Mouse (Mus musculus) liver, embryonic 12.5 days (tissue): ENCODE results near the gene Olfr876. TPM values are rescaled to one million over a fixed set of nuclear protein-coding genes. Genes with fewer than 3 reads are reported as not detected.

Experiments used
- ATAC-seq: fragments of 200-750 bp; cut with Nextera tagmentation; 2 replicates; pipeline ENCODE4 v1.8.0; 2017; ENCODE audit warnings: moderate number of reproducible peaks, mild to moderate bottlenecking, moderate library complexity
- H3K27ac ChIP-seq: fragments of 300-500 bp; sonication (generic); 2 replicates; pipeline ENCODE4 v1.5.1; 2016; ENCODE audit warnings: mild to moderate bottlenecking
- H3K27me3 ChIP-seq: fragments of 300-500 bp; sonication (generic); replicated peaks from 2 replicates; pipeline ENCODE4 v1.6.1; 2016; ENCODE audit warnings: mild to moderate bottlenecking, moderate library complexity
- H3K36me3 ChIP-seq: fragments of 300-500 bp; sonication (generic); 2 replicates; pipeline ENCODE4 v1.6.1; 2016; ENCODE audit warnings: mild to moderate bottlenecking, moderate library complexity
- H3K4me1 ChIP-seq: fragments of 300-500 bp; sonication (generic); 2 replicates; pipeline ENCODE4 v1.6.1; 2016
- H3K4me2 ChIP-seq: fragments of 300-500 bp; sonication (generic); 2 replicates; pipeline ENCODE4 v1.6.1; 2016; ENCODE audit warnings: mild to moderate bottlenecking, moderate library complexity
- H3K4me3 ChIP-seq: fragments of 300-500 bp; sonication (generic); 2 replicates; pipeline ENCODE4 v1.5.1; 2016; ENCODE audit warnings: mild to moderate bottlenecking, moderate library complexity
- H3K9ac ChIP-seq: fragments of 300-500 bp; sonication (generic); 2 replicates; pipeline ENCODE4 v1.6.1; 2016; ENCODE audit warnings: mild to moderate bottlenecking, moderate library complexity
- H3K9me3 ChIP-seq: fragments of 300-500 bp; sonication (generic); replicated peaks from 2 replicates; pipeline ENCODE4 v1.6.1; 2016; ENCODE audit warnings: mild to moderate bottlenecking, moderate library complexity
- WGBS: fragments of 180-500 bp; shearing (Covaris S2); methylation state at CpG from one replicate; pipeline ENCODE4 v1.1.7; 2016; ENCODE audit not compliant: insufficient replicate concordance; 5-methylcytosine and 5-hydroxymethylcytosine counted together
- polyA plus RNA-seq: library from polyadenylated mRNA; unstranded; fragments of >200 nt; fragmentation: Nextera tagmentation; extraction: Ambion mirVana; gene quantifications from 2 replicates; pipeline ENCODE4 v1.2.1, GENCODE M21; 2016

The Olfr876 gene
- polyA plus RNA-seq, 1 experiment from 2014 or later, result not detected

DNA sequence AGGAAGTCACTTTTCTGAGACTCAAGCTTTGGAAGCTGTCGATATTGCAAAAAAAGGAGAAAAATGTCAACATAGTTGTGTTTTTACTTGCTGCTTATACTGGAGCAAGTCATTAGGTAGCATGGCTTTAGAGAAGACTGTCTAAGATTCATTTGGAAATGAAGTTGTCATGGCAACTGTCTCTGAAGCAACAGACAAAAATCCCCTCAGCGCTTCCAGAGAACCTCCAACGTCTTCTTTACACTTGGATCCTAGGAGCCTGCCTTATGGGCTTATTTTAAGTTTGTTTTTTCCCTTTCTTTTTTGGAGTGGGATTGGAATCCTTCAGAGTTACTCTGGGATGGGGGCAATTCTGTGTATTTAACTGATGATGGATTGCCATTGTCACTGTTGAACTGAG lies 11.9 kb downstream of the Olfr876 start:
- Histone ChIP-seq H3K27ac (no peak overlapping the region), H3K36me3 (no peaks in the 10 kb centered on the region), H3K9ac (no peak overlapping the region), H3K9me3 (no peaks in the 10 kb centered on the region), H3K4me2 (no peak overlapping the region), H3K4me1 (no peaks in the 10 kb centered on the region), H3K4me3 (no peak overlapping the region), H3K27me3 (no peaks in the 10 kb centered on the region)
- no peak for ATAC-seq
- WGBS, result 74% methylated on average over 3 of the region's 3 CpGs

DNA sequence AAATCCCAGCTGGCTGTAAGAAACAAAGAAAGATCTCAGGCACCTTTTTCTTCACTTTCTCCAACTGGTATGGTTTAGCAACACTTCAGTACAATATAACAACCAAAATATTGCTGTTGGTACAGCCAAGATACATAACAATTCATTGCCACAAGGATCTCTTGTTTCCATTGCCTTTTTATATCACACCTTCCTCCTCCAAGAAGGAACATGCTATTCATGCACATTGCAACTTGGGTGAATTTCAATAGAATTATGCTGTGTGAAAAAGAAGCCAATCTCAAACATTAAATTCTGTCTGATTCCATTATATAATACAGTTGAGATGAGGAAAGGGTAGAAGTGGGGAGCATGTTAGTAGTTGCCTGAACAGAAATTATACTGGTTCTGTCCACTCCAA lies 27.1 kb downstream of the Olfr876 start:
- Histone ChIP-seq H3K4me1 (no peaks in the 10 kb centered on the region), H3K27me3 (no peaks in the 10 kb centered on the region), H3K9ac (no peak overlapping the region), H3K36me3 (no peaks in the 10 kb centered on the region), H3K9me3 (no peaks in the 10 kb centered on the region), H3K4me2 (no peak overlapping the region), H3K4me3 (no peak overlapping the region), H3K27ac (no peak overlapping the region)
- ATAC-seq, result no peak

- Histone ChIP-seq H3K27me3 (no peaks in the 10 kb centered on the region), H3K4me1 (no peaks in the 10 kb centered on the region), H3K27ac (no peak overlapping the region), H3K9ac (no peak overlapping the region), H3K4me2 (no peak overlapping the region), H3K36me3 (no peaks in the 10 kb centered on the region), H3K4me3 (no peak overlapping the region), H3K9me3 (no peaks in the 10 kb centered on the region)
- no peak for ATAC-seq
- 72% methylated on average over 1 of the region's 1 CpGs for WGBS
These were observed 30.5 kb downstream of the Olfr876 start for GRCm38 (mm10) chr9:37833341-37833740.

- Histone ChIP-seq H3K9me3 (no peaks in the 10 kb centered on the region), H3K27ac (no peak overlapping the region), H3K9ac (no peak overlapping the region), H3K4me3 (no peak overlapping the region), H3K27me3 (no peaks in the 10 kb centered on the region), H3K36me3 (no peaks in the 10 kb centered on the region), H3K4me2 (no peak overlapping the region), H3K4me1 (no peaks in the 10 kb centered on the region)
- WGBS, result 66% methylated on average over 2 of the region's 2 CpGs
- ATAC-seq, result no peak
These were observed 46.4 kb downstream of the Olfr876 start for GRCm38 (mm10) chr9:37849267-37849666.

DNA sequence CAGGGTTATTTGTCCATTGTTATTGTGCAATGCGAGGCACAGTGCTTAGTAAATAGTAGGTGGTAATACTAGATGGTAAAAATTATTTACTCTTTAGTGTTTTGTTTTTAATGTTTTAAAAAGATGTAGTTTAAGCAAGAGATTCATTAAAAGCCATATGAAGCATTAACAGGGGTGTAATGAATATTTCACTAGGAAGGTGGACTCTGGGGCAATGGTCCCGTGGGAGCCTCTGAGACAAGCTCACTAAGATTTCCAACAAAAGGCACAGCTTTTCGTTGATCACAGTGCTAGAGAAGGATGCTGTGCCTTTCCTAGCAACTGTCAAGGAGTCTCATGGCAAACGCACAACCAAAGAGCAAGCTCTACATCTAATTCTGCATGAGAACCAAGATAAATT lies 51.1 kb downstream of the Olfr876 start, which contains the start of gene Olfr877:
TSS of gene Olfr877 (plus strand) at position 301 of the 400 bp plus-strand sequence.
- Histone ChIP-seq H3K27ac (no peak within 1 kb of the TSS), H3K36me3 (no peaks in the 10 kb centered on the region), H3K4me1 (no peaks in the 10 kb centered on the region), H3K4me3 (no peak within 1 kb of the TSS), H3K27me3 (no peaks in the 10 kb centered on the region), H3K9ac (no peak within 1 kb of the TSS), H3K9me3 (no peaks in the 10 kb centered on the region), H3K4me2 (no peak within 1 kb of the TSS)
- ATAC-seq, result no peak
- WGBS, result 68% methylated on average over 4 of the region's 4 CpGs

Other genes starting within 250 kb of the Olfr876 start
- 5.6 and 5.7 TPM in 2 replicates for gene Siae, start 247.3 kb upstream of the Olfr876 start, polyA plus RNA-seq
- gene Spa17, start 189.3 kb upstream of the Olfr876 start, polyA plus RNA-seq, result 2.8 and 4.0 TPM in 2 replicates
- gene Tbrg1, start 145.7 kb upstream of the Olfr876 start, polyA plus RNA-seq, result 80.0 and 80.6 TPM in 2 replicates
- gene Panx3, start 133.8 kb upstream of the Olfr876 start, polyA plus RNA-seq, result not detected in 2 replicates
- not detected in 2 replicates for gene Olfr160, start 86.8 kb upstream of the Olfr876 start, polyA plus RNA-seq
- not detected in 2 replicates for gene Olfr874, start 57.9 kb upstream of the Olfr876 start, polyA plus RNA-seq
- not detected in 2 replicates for gene Olfr875, start 31.2 kb upstream of the Olfr876 start, polyA plus RNA-seq
- gene Olfr877, start 51.2 kb downstream of the Olfr876 start, polyA plus RNA-seq, result not detected in 2 replicates
- gene Olfr145, start 93.7 kb downstream of the Olfr876 start, polyA plus RNA-seq, result not detected in 2 replicates
- gene Olfr878, start 114.8 kb downstream of the Olfr876 start, polyA plus RNA-seq, result not detected in 2 replicates
- gene Olfr881, start 188.8 kb downstream of the Olfr876 start, polyA plus RNA-seq, result not detected in 2 replicates
- gene Olfr883, start 222.8 kb downstream of the Olfr876 start, polyA plus RNA-seq, result not detected in 2 replicates
- gene Olfr884, start 243.5 kb downstream of the Olfr876 start, polyA plus RNA-seq, result not detected in 2 replicates